Mouse (Mus musculus) neural tube, embryonic 12.5 days (tissue): ENCODE data around the gene Rnh1. TPM values are rescaled to one million over a fixed set of nuclear protein-coding genes. Genes with fewer than 3 reads are reported as not detected.

ENCODE experiments used
- ATAC-seq: fragments of 200-750 bp; cut with Nextera tagmentation; 2 replicates; pipeline ENCODE4 v1.8.0; 2017; ENCODE audit warnings: low read depth, mild to moderate bottlenecking, moderate TSS enrichment, moderate library complexity; ENCODE audit not compliant: low FRiP score
- H3K27ac ChIP-seq: fragments of 300-500 bp; sonication (generic); 2 replicates; pipeline ENCODE4 v1.5.1; 2016
- H3K27me3 ChIP-seq: fragments of 300-500 bp; sonication (generic); replicated peaks from 2 replicates; pipeline ENCODE4 v1.6.1; 2016; ENCODE audit warnings: mild to moderate bottlenecking
- H3K36me3 ChIP-seq: fragments of 300-500 bp; sonication (generic); 2 replicates; pipeline ENCODE4 v1.6.1; 2016; ENCODE audit warnings: mild to moderate bottlenecking
- H3K4me1 ChIP-seq: fragments of 300-500 bp; sonication (generic); 2 replicates; pipeline ENCODE4 v1.6.1; 2016
- H3K4me2 ChIP-seq: fragments of 300-500 bp; sonication (generic); replicated peaks from 2 replicates; pipeline ENCODE4 v1.6.1; 2016; ENCODE audit warnings: mild to moderate bottlenecking
- H3K4me3 ChIP-seq: fragments of 300-500 bp; sonication (generic); 2 replicates; pipeline ENCODE4 v1.5.1; 2016
- H3K9ac ChIP-seq: fragments of 300-500 bp; sonication (generic); 2 replicates; pipeline ENCODE4 v1.6.1; 2016; ENCODE audit warnings: mild to moderate bottlenecking
- H3K9me3 ChIP-seq: fragments of 300-500 bp; sonication (generic); 2 replicates; pipeline ENCODE4 v1.6.1; 2016; ENCODE audit warnings: mild to moderate bottlenecking
- WGBS: fragments of 180-500 bp; shearing (Covaris S2); methylation state at CpG from one replicate; pipeline ENCODE4 v1.1.7; 2016; 5-methylcytosine and 5-hydroxymethylcytosine counted together
- polyA plus RNA-seq: library from polyadenylated mRNA; unstranded; fragments of >200 nt; fragmentation: Nextera tagmentation; extraction: Ambion mirVana; gene quantifications from 2 replicates; pipeline ENCODE4 v1.2.1, GENCODE M21; 2016

The Rnh1 gene
- polyA plus RNA-seq, 1 experiment from 2014 or later = 56.9 TPM

DNA sequence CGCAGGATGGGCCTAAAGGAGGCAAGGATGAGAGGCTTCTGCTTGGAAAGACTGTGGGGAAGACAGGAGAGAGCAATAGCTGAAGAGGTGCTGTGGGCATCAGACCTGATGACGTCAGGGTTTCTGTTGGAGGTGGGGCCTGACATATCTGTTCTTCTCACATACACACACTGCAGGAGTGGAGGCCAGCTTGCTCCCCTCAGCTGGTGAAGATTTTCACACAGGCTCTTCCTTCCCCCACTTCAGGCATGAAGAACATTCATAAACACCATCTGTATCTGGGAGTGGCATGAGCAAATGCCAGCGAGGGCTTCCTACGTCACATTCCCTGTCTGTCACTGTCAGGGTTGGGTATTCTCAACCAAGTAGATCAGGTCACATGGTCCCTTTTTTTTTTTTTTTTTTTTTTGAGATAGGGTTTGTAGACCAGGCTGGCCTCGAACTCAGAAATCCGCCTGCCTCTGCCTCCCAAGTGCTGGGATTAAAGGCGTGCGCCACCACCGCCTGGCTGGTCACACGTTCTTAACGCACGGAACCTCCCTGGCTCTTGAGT is 26.5 kb downstream of the Rnh1 start:
- ATAC-seq = no peak
- Histone ChIP-seq H3K27ac (no peak overlapping the region), H3K27me3 (no peaks in the 10 kb centered on the region), H3K9ac (no peak overlapping the region), H3K9me3 (no peaks in the 10 kb centered on the region), H3K4me2 (no peak overlapping the region), H3K4me3 (no peak overlapping the region), H3K36me3 (peaks cover 33% of the 10 kb centered on the region), H3K4me1 (no peaks in the 10 kb centered on the region)
- 97% methylated on average over 12 of the region's 12 CpGs for WGBS

DNA sequence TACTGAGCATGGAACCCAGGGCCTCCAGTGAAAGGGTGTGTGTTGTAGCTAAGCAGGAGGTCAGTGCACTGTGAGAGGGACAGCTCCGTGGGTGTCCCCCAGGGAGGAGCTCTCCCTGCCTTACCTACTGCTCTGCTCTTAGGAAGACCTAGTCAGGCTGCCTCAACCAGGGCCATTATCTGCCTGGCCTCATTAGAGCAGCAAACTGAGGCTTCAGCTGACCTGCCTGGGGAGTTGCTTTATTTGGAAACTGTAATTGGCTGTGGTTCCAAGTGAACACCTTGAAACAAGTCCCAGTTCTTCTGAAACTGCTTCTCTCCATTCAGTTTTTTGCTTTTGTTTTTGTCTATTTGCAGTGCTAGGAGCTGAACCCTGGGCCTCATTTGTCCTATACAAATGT is 27.3 kb downstream of the Rnh1 start:
- Histone ChIP-seq H3K4me3 (no peak overlapping the region), H3K4me1 (no peaks in the 10 kb centered on the region), H3K9me3 (no peaks in the 10 kb centered on the region), H3K4me2 (no peak overlapping the region), H3K27ac (no peak overlapping the region), H3K36me3 (peaks cover 26% of the 10 kb centered on the region), H3K27me3 (no peaks in the 10 kb centered on the region), H3K9ac (no peak overlapping the region)
- ATAC-seq = no peak
- 75% methylated on average over 1 of the region's 1 CpGs for WGBS

DNA sequence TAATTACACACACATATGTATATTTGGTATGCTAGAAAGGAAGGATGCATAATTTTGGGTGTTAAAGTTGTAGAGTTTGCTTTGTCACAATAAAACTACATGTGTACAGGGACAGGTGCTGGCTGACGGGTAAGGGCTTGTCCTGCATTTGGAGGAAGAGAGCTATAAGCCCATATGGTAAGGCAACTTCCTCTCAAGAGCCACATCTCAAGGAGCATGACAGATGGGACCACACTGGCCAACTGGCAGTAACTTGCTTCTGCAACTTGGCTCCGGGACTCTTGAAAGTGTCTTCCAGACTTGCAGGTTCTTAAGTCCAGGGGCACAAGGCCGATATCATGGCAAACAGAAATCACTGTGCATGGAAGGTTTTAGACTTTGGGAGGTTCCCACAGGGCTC is 28.0 kb downstream of the Rnh1 start:
- 97% methylated on average over 3 of the region's 3 CpGs for WGBS
- Histone ChIP-seq H3K4me3 (no peak overlapping the region), H3K27me3 (no peaks in the 10 kb centered on the region), H3K4me2 (no peak overlapping the region), H3K9me3 (no peaks in the 10 kb centered on the region), H3K36me3 (peaks cover 25% of the 10 kb centered on the region), H3K27ac (no peak overlapping the region), H3K9ac (no peak overlapping the region), H3K4me1 (no peaks in the 10 kb centered on the region)
- no peak for ATAC-seq

- Histone ChIP-seq H3K4me3 (no peak overlapping the region), H3K4me2 (no peak overlapping the region), H3K27ac (no peak overlapping the region), H3K36me3 (peaks cover 26% of the 10 kb centered on the region), H3K9ac (no peak overlapping the region), H3K27me3 (no peaks in the 10 kb centered on the region), H3K9me3 (no peaks in the 10 kb centered on the region), H3K4me1 (no peaks in the 10 kb centered on the region)
- ATAC-seq = no peak
- 95% methylated on average over 2 of the region's 2 CpGs for WGBS
Measured at GRCm38 (mm10) chr7:141143861-141144260, 28.8 kb downstream of the Rnh1 start.

- peaks cover 33% of the 10 kb centered on the region for H3K36me3 ChIP-seq
- H3K9ac ChIP-seq = no peak overlapping the region
Measured at GRCm38 (mm10) chr7:141143112-141143511, 29.5 kb downstream of the Rnh1 start.

GRCm38 (mm10) chr7:141141326-141141725 is 31.3 kb downstream of the Rnh1 start:
- Histone ChIP-seq H3K9ac (no peak overlapping the region), H3K36me3 (peaks cover 34% of the 10 kb centered on the region), H3K9me3 (no peaks in the 10 kb centered on the region), H3K27ac (no peak overlapping the region), H3K4me3 (no peak overlapping the region), H3K4me1 (no peaks in the 10 kb centered on the region), H3K27me3 (no peaks in the 10 kb centered on the region), H3K4me2 (no peak overlapping the region)
- no peak for ATAC-seq
- WGBS = 89% methylated on average over 4 of the region's 4 CpGs

More at GRCm38 (mm10) chr7:141143112-141143511, 29.5 kb downstream of the Rnh1 start:
- H3K27ac ChIP-seq = no peak overlapping the region
- no peaks in the 10 kb centered on the region for H3K4me1 ChIP-seq
- no peak for ATAC-seq
- 53% methylated on average over 5 of the region's 5 CpGs for WGBS
- H3K9me3 ChIP-seq = no peaks in the 10 kb centered on the region
- no peak overlapping the region for H3K4me3 ChIP-seq
- H3K4me2 ChIP-seq = no peak overlapping the region
- H3K27me3 ChIP-seq = no peaks in the 10 kb centered on the region

GRCm38 (mm10) chr7:141131904-141132755 is 40.5 kb downstream of the Rnh1 start:
- Histone ChIP-seq H3K27ac (no peak overlapping the region), H3K27me3 (no peaks in the 10 kb centered on the region), H3K4me3 (peak overlapping the region; percentile 70), H3K4me1 (peaks cover 14% of the 10 kb centered on the region), H3K36me3 (peaks cover 21% of the 10 kb centered on the region), H3K9me3 (no peaks in the 10 kb centered on the region), H3K9ac (peak overlapping the region; percentile 81), H3K4me2 (peak overlapping the region; percentile 86)
- ATAC-seq = no peak
- 61% methylated on average over 12 of the region's 12 CpGs for WGBS

DNA sequence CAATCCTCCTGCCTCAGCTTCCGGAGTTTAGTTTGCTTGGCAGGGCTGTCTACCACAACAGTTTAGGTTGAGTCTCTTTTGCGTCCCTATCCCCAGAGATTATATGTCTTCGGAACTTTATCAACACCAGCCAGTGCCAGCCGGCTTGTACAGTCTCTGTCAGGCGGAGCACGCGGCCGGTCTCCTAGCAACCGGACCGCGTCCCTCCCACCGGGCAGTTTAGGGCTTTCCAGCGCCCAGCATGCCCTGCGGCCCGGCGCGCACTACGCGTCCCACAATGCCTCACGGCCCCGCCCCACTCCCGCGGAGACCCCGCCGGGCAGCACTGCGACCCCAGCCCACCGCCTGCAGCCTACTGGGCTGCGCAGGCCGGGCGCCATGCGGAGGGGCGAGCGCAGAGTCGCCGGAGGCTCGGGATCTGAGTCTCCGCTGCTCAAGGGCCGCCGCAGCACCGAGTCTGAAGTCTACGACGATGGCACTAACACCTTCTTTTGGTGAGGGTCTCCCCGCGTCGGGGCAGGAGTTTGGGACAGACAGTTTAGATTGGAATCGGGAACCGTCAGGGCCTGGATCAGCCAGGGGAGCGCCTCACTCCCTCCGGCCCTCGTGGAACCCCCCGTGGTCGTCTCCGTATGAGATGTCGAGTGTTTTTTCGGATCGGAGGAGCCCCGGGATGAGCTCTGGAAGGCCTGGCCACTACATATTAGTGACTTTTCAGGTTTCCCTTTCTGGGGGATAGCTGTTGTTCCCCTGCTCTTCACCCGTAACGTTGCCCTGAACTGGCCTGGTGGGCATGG is 41.4 kb downstream of the Rnh1 start:
- Histone ChIP-seq H3K9ac (peak overlapping the region; percentile 81), H3K36me3 (peaks cover 12% of the 10 kb centered on the region), H3K27me3 (no peaks in the 10 kb centered on the region; the same call in 1 of the 2 replicates), H3K4me3 (peak overlapping the region; percentile 70), H3K9me3 (no peaks in the 10 kb centered on the region), H3K27ac (no peak overlapping the region), H3K4me1 (peaks cover 14% of the 10 kb centered on the region), H3K4me2 (peak overlapping the region; percentile 86)
- peak; percentile 99 for ATAC-seq
- under 1% methylated on average over 59 of the region's 59 CpGs for WGBS

DNA sequence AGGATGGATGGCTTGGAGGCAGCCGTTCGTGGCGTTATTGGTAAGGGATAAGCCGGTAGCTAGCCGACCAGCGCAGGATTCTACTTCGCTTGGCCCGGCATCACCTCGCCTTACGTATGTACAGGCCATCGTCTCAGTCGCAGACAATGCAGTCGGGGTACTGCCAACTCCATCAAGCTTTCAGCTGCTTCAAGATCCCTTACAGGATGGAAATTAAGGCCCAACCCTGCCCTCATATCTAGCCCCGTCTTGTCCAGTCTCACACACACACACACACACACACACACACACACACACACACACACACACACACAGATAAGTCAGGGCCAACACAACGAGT is 49.2 kb downstream of the Rnh1 start:
- ATAC-seq = peak; percentile 18; the same call in 1 of the 2 replicates
- WGBS = 3% methylated on average over 15 of the region's 15 CpGs
- H3K4me3 ChIP-seq = peak overlapping the region; percentile 58
- H3K9ac ChIP-seq = peak overlapping the region; percentile 64
- no peaks in the 10 kb centered on the region for H3K36me3 ChIP-seq
- no peaks in the 10 kb centered on the region for H3K4me1 ChIP-seq
- H3K27me3 ChIP-seq = no peaks in the 10 kb centered on the region; the same call in 1 of the 2 replicates
- peak overlapping the region; percentile 72 for H3K4me2 ChIP-seq
- no peaks in the 10 kb centered on the region for H3K9me3 ChIP-seq
- H3K27ac ChIP-seq = peak overlapping the region; percentile 46; the same call in 1 of the 2 replicates

- H3K4me2 ChIP-seq = peak overlapping the region; percentile 72
- H3K4me3 ChIP-seq = peak overlapping the region; percentile 58
- H3K9me3 ChIP-seq = no peaks in the 10 kb centered on the region
- no peaks in the 10 kb centered on the region for H3K36me3 ChIP-seq
- no peaks in the 10 kb centered on the region for H3K4me1 ChIP-seq
- H3K27me3 ChIP-seq = no peaks in the 10 kb centered on the region; the same call in 1 of the 2 replicates
- ATAC-seq = peak; percentile 97
- peak overlapping the region; percentile 46; the same call in 1 of the 2 replicates for H3K27ac ChIP-seq
- peak overlapping the region; percentile 64 for H3K9ac ChIP-seq
- 2% methylated on average over 29 of the region's 29 CpGs for WGBS
Measured at GRCm38 (mm10) chr7:141122689-141123516, 49.8 kb downstream of the Rnh1 start.

- Histone ChIP-seq H3K4me2 (peak within 1 kb of the TSS; percentile 72), H3K4me3 (peak within 1 kb of the TSS; percentile 58), H3K27ac (peak within 1 kb of the TSS; percentile 46; the same call in 1 of the 2 replicates), H3K4me1 (no peaks in the 10 kb centered on the region), H3K9me3 (no peaks in the 10 kb centered on the region), H3K9ac (peak within 1 kb of the TSS; percentile 64), H3K27me3 (peaks cover 6% of the 10 kb centered on the region; the same call in 1 of the 2 replicates), H3K36me3 (no peaks in the 10 kb centered on the region)
- WGBS = 54% methylated on average over 14 of the region's 14 CpGs
- ATAC-seq = no peak
Measured at GRCm38 (mm10) chr7:141122245-141122644, 50.4 kb downstream of the Rnh1 start, which contains the start of gene Ptdss2. TSS of gene Ptdss2 (plus strand) at chr7:141122382.
